Mouse (Mus musculus) adrenal gland, postnatal 10 days (tissue): Measurements from ENCODE around the gene Rnase1. TPM values are rescaled to one million over a fixed set of nuclear protein-coding genes. Genes with fewer than 3 reads are reported as not detected.
"Not testable (repeated sequence)": the region's sequence is repeated elsewhere in the genome, so short reads cannot be mapped to it uniquely, and the experiment has no call there.

Source experiments
- DNase-seq: peaks from one replicate; pipeline ENCODE4 v3.0.0; 2021; ENCODE audit warnings: mixed read lengths
- long read RNA-seq, 2 experiments: library from polyadenylated mRNA; stranded (forward); transcript quantifications; one replicate each; pipeline ENCODE4 v2.0.0; 2021
- total RNA-seq, 2 experiments: library from RNA; stranded (reverse); gene quantifications; 2 replicates each; pipeline ENCODE4 v1.2.3; 2021

The Rnase1 gene
- not detected for total RNA-seq
- long read RNA-seq, experiment 1 = 0 reads
- long read RNA-seq, experiment 2 = 0 reads

- DNase-seq = no peak
These were observed at the start of gene Rnase1 for GRCm38 (mm10) chr14:51146685-51147084. Gene Rnase1 (minus strand): TSS chr14:51146785.

GRCm38 (mm10) chr14:51195681-51196080 is 49.1 kb upstream of the Rnase1 start:
- no peak for DNase-seq

GRCm38 (mm10) chr14:51181051-51181450 is 34.5 kb upstream of the Rnase1 start:
- not testable (repeated sequence) for DNase-seq

- DNase-seq = no peak
These were observed 27.3 kb upstream of the Rnase1 start for GRCm38 (mm10) chr14:51173843-51174242.

- peak; percentile 2 for DNase-seq
These were observed 26.4 kb upstream of the Rnase1 start for GRCm38 (mm10) chr14:51172947-51173346.

- DNase-seq = peak; percentile 51
These were observed 25.7 kb upstream of the Rnase1 start for GRCm38 (mm10) chr14:51172095-51172865.

GRCm38 (mm10) chr14:51166068-51166467 is 19.5 kb upstream of the Rnase1 start:
- no peak for DNase-seq

- no peak for DNase-seq
These were observed 18.9 kb upstream of the Rnase1 start for GRCm38 (mm10) chr14:51165435-51165834.

GRCm38 (mm10) chr14:51163323-51163722 is 16.7 kb upstream of the Rnase1 start:
- DNase-seq = not testable (repeated sequence)

- not testable (repeated sequence) for DNase-seq
These were observed 15.4 kb upstream of the Rnase1 start, which contains the start of gene Rnase2b for GRCm38 (mm10) chr14:51161976-51162375. Gene Rnase2b (plus strand): TSS chr14:51162260.

GRCm38 (mm10) chr14:51157072-51157471 is 10.5 kb upstream of the Rnase1 start:
- no peak for DNase-seq

- DNase-seq = no peak
These were observed 10.1 kb upstream of the Rnase1 start for GRCm38 (mm10) chr14:51156736-51157068.

- no peak for DNase-seq
These were observed 9.6 kb upstream of the Rnase1 start for GRCm38 (mm10) chr14:51156056-51156735.

- DNase-seq = no peak
These were observed 5.8 kb upstream of the Rnase1 start for GRCm38 (mm10) chr14:51152249-51152870.

- DNase-seq = no peak
These were observed 3.7 kb upstream of the Rnase1 start for GRCm38 (mm10) chr14:51150206-51150831.

- no peak for DNase-seq
These were observed 2.6 kb upstream of the Rnase1 start for GRCm38 (mm10) chr14:51149164-51149563.

- DNase-seq = no peak
These were observed 1.4 kb upstream of the Rnase1 start for GRCm38 (mm10) chr14:51148006-51148405.

GRCm38 (mm10) chr14:51145521-51145920 is 1.1 kb downstream of the Rnase1 start:
- DNase-seq = no peak

- no peak for DNase-seq
These were observed 2.1 kb downstream of the Rnase1 start for GRCm38 (mm10) chr14:51144451-51144850.

GRCm38 (mm10) chr14:51143937-51144336 is 2.6 kb downstream of the Rnase1 start:
- no peak for DNase-seq

GRCm38 (mm10) chr14:51143287-51143686 is 3.3 kb downstream of the Rnase1 start:
- DNase-seq = no peak

- DNase-seq = no peak
These were observed 4.0 kb downstream of the Rnase1 start for GRCm38 (mm10) chr14:51142568-51142967.

- no peak for DNase-seq
These were observed 4.5 kb downstream of the Rnase1 start for GRCm38 (mm10) chr14:51142119-51142518.
